Mouse (Mus musculus): ENCODE data around the gene Map3k11. TPM values are rescaled to one million over a fixed set of nuclear protein-coding genes. Genes with fewer than 3 reads are reported as not detected.

Map3k11 gene
- polyA plus RNA-seq, 1 experiment from 2014 or later, result 16.9 TPM

DNA sequence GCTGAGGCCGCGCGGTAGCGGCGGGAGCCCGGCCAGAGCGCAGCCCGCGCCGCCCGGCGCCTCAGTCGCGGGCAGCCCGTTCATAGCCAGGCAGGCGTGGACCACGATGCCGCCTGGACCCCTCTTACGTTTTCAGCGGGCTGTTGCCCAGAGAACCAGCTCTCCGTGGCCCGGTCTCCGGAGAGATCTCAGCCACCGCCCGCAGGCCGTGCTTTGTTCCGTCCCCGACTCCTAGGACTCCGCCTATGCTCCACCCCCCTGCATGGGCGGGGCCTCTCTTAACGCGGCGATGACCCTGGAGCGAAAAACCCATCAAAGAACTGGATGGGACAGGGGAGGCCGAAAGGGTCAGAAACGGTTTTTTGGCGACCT, 40.9 kb downstream of the Map3k11 start, which contains the start of gene Fam89b:
Gene Fam89b, minus strand, starts transcription at position 210 of the 372 bp plus-strand sequence.
- peak within 1 kb of the TSS; percentile 92 for H3K27ac ChIP-seq (ENCODE audit: low read depth, low read length)
- H3K36me3 ChIP-seq (ENCODE audit: control insufficient read depth, insufficient read depth, low read length), result no peaks in the 10 kb centered on the region
- peak within 1 kb of the TSS; percentile 99 for H3K9ac ChIP-seq (ENCODE audit: low read depth, low read length)
- peak within 1 kb of the TSS; percentile 93 for H3K4me2 ChIP-seq
- H3K27me3 ChIP-seq (ENCODE audit: control insufficient read depth, insufficient read depth, low read length), result no peaks in the 10 kb centered on the region
- H3K4me1 ChIP-seq (ENCODE audit: control insufficient read depth, insufficient read depth, low read length), result peaks cover 40% of the 10 kb centered on the region
- H3K4me3 ChIP-seq (ENCODE audit: low read depth, low read length), result peak within 1 kb of the TSS; percentile 97
- peak; percentile 58; the same call in 1 of the 2 replicates for ATAC-seq (replicated peaks; ENCODE audit: insufficient number of reproducible peaks, low FRiP score, low TSS enrichment)
- under 1% methylated on average over 37 of the region's 37 CpGs for WGBS (ENCODE audit: insufficient replicate concordance)
- no peaks in the 10 kb centered on the region for H3K9me3 ChIP-seq (replicated peaks; ENCODE audit: control insufficient read depth, low read length)

DNA sequence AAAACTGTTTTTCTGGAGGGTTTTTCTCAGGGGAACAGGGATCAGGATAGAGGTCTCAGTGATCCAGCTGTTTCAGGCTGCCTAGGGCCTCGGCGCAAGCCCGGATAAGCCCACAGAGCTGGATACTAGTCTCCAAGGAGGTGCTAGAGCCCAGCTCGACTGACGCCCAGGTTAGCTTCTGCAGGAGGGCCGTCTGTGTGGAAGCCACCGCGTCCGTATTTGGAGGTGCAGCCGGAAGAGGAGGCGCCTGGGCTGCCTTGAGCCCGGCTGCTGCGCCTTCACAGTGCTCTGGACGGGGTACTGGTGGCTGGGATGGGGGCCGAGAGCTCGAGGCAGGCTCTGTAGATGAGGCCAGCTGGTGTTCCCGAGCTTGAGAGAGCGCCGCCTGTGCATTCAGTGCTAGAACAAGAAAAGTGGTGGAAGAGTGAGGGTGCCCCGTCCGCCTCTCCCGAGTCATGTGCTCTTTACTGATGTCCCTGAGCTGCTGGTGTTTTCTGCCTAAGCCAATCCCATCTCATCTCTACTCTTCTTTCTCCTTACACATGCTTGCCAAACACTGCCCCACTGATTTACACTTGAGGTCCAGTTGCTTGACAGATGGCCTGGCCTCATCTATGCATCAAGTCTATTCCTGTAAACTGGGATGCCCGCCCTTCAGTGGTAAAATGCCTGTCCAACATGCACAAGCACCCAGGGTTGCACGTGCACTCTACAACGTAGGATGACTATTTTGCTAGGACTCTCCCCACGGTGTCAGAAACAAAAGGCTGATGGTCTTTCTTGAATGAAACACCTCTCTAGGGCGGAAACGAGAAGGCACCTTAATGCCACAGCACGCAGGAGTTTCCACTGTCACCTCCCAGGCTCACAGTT, 42.0 kb downstream of the Map3k11 start:
- no peaks in the 10 kb centered on the region for H3K9me3 ChIP-seq (replicated peaks; ENCODE audit: control insufficient read depth, low read length)
- H3K36me3 ChIP-seq (ENCODE audit: control insufficient read depth, insufficient read depth, low read length), result no peaks in the 10 kb centered on the region
- peak overlapping the region; percentile 67 for H3K4me3 ChIP-seq (ENCODE audit: low read depth, low read length)
- peaks cover 37% of the 10 kb centered on the region for H3K4me1 ChIP-seq (ENCODE audit: control insufficient read depth, insufficient read depth, low read length)
- H3K27me3 ChIP-seq (ENCODE audit: control insufficient read depth, insufficient read depth, low read length), result no peaks in the 10 kb centered on the region
- 75% methylated on average over 29 of the region's 29 CpGs for WGBS (ENCODE audit: insufficient replicate concordance)
- H3K27ac ChIP-seq (ENCODE audit: low read depth, low read length), result no peak overlapping the region
- peak overlapping the region; percentile 78 for H3K9ac ChIP-seq (ENCODE audit: low read depth, low read length)
- H3K4me2 ChIP-seq, result peak overlapping the region; percentile 87
- ATAC-seq (replicated peaks; ENCODE audit: insufficient number of reproducible peaks, low FRiP score, low TSS enrichment), result no peak

DNA sequence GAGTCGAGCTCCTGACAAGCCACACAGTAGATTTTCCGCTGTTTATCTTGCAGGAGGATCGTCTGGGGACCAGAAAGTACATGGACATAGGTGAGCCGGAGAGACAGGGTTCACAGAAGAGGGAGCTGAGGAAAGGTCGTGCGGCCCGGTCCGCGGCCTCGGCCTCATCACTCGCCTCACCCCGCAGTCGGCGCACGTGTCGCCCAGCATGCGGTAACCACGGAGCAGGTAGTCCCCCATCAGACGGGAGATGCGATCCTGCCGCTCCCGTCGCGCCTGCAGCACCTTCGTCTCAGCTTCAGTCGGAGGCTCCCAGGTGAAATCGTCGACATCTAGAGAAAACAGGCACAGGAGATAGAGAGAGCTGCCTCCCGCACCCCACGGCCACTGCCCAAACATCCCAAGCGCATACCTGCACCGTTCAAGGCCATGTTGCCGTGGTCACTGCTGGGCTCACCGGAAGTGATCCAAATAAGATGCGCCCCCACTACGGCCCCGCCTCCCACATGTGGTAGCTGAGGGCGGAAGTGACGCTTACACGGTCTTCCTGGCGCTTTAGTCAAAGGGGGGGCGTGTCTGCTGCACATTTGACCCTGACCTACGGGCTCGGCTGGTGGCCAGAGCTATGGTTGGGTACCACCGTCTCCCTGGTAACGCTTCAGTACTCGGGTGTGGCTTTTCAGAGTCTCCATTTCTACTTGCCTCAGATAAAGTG, 42.9 kb downstream of the Map3k11 start:
- Histone ChIP-seq H3K27ac (ENCODE audit: low read depth, low read length) (peak overlapping the region; percentile 60), H3K27me3 (ENCODE audit: control insufficient read depth, insufficient read depth, low read length) (no peaks in the 10 kb centered on the region), H3K36me3 (ENCODE audit: control insufficient read depth, insufficient read depth, low read length) (no peaks in the 10 kb centered on the region), H3K9me3 (replicated peaks; ENCODE audit: control insufficient read depth, low read length) (no peaks in the 10 kb centered on the region), H3K4me1 (ENCODE audit: control insufficient read depth, insufficient read depth, low read length) (peaks cover 36% of the 10 kb centered on the region), H3K4me3 (ENCODE audit: low read depth, low read length) (peak overlapping the region; percentile 67), H3K4me2 (peak overlapping the region; percentile 87), H3K9ac (ENCODE audit: low read depth, low read length) (peak overlapping the region; percentile 78)
- peak; percentile 76 for ATAC-seq (replicated peaks; ENCODE audit: insufficient number of reproducible peaks, low FRiP score, low TSS enrichment)
- WGBS (ENCODE audit: insufficient replicate concordance), result under 1% methylated on average over 47 of the region's 47 CpGs

DNA sequence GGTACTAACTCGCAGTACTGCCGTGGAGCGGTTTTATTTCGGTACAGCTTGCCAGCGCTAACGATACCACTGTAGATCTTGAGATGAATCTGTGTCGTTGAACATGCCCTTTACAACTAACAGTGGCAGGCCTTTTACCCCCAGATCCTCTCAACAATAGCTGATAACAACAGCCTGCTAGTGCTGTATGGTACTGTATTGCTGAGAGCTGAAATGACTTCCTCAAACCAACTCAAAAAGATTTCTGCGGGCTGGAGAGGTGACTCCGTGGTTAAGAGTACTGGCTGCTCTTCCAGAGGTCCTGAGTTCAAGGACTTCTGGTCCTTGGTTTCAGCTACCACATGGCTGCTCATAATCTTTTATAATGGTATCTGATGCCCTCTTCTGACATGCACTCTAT, 45.8 kb downstream of the Map3k11 start:
- H3K9ac ChIP-seq (ENCODE audit: low read depth, low read length), result no peak overlapping the region
- H3K27me3 ChIP-seq (ENCODE audit: control insufficient read depth, insufficient read depth, low read length), result peaks cover 1% of the 10 kb centered on the region
- no peak overlapping the region for H3K4me2 ChIP-seq
- H3K27ac ChIP-seq (ENCODE audit: low read depth, low read length), result no peak overlapping the region
- no peak for ATAC-seq (replicated peaks; ENCODE audit: insufficient number of reproducible peaks, low FRiP score, low TSS enrichment)
- WGBS (ENCODE audit: insufficient replicate concordance), result 74% methylated on average over 9 of the region's 9 CpGs
- H3K4me3 ChIP-seq (ENCODE audit: low read depth, low read length), result no peak overlapping the region
- no peaks in the 10 kb centered on the region for H3K36me3 ChIP-seq (ENCODE audit: control insufficient read depth, insufficient read depth, low read length)
- H3K4me1 ChIP-seq (ENCODE audit: control insufficient read depth, insufficient read depth, low read length), result peaks cover 14% of the 10 kb centered on the region
- no peaks in the 10 kb centered on the region for H3K9me3 ChIP-seq (replicated peaks; ENCODE audit: control insufficient read depth, low read length)

DNA sequence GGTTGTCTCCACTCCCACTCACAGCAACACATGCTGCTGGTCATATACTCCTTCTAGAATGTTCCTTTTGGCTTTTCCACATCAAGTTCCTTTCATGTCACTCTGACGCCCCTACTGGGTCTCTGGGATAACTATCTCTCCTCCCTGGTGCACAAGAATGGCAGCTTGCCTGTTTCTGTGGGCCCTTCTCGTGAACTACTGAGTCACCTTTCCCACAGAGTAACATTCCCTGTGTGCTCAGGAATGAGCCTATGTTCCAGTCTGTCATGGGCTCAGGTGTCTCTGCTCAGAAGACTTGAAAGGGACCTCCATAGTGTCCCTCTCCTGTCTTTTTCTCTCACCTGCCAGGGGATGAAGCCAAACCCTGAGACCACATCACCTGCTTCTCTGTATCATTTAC, 50.9 kb downstream of the Map3k11 start:
- Histone ChIP-seq H3K4me3 (ENCODE audit: low read depth, low read length) (no peak overlapping the region), H3K27me3 (ENCODE audit: control insufficient read depth, insufficient read depth, low read length) (peaks cover 28% of the 10 kb centered on the region), H3K9me3 (replicated peaks; ENCODE audit: control insufficient read depth, low read length) (no peaks in the 10 kb centered on the region), H3K4me1 (ENCODE audit: control insufficient read depth, insufficient read depth, low read length) (peaks cover 12% of the 10 kb centered on the region), H3K36me3 (ENCODE audit: control insufficient read depth, insufficient read depth, low read length) (no peaks in the 10 kb centered on the region), H3K4me2 (no peak overlapping the region), H3K9ac (ENCODE audit: low read depth, low read length) (no peak overlapping the region), H3K27ac (ENCODE audit: low read depth, low read length) (no peak overlapping the region)
- WGBS (ENCODE audit: insufficient replicate concordance), result 38% methylated on average over 2 of the region's 2 CpGs
- ATAC-seq (replicated peaks; ENCODE audit: insufficient number of reproducible peaks, low FRiP score, low TSS enrichment), result no peak

DNA sequence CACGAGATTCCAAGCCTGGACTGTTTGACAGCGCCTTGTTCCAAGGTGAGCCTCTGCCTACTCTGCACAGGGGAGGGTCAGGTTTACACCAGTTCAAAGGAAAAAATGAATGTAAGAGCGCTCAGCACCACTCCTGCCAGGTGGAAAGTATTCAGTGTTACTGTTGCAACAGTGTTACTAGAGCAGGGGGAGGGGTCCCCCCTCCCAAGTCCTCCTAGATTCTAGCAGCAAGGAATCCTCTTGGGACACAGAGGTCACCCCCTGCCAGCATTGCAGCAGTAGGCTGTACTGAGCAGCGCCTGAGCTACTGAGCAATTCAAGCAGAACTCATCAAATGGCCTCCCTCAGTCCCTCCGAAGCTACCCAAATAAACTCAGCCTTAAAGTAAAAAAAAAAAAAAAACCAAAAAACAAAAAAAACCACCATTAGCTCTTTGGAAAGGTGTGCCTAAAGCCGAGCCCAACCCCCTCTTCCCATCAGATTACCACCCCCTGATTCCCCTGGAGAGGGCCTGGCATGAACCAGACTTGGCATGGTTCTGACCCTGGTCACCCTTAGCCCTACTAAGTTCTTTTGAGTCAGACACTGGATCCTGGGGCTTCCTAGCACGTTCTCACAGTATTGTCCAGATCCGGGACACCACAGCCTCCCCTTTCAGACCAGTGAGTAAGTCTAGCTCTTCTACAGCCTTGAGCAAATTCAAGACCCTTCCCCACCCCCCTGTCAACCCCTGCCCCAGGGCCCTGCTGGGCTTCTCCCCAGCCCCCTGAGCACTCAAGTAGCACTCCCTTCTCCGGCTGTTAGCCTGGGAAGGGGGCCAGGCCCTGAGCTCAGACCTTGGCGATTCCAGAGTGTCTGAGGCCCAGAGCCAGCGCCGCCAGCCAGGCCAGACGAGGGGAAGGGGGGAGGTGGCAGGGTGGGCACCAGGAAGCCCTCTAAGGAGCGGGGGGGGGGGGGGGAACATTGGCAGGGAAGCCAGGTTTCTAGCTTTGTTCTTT, 52.1 kb downstream of the Map3k11 start, which contains the start of gene Ltbp3:
Gene Ltbp3, plus strand, starts transcription at position 585 of the 998 bp plus-strand sequence.
- 26% methylated on average over 13 of the region's 14 CpGs for WGBS (ENCODE audit: insufficient replicate concordance)
- H3K27me3 ChIP-seq (ENCODE audit: control insufficient read depth, insufficient read depth, low read length), result peaks cover 39% of the 10 kb centered on the region
- H3K4me1 ChIP-seq (ENCODE audit: control insufficient read depth, insufficient read depth, low read length), result peaks cover 15% of the 10 kb centered on the region
- peak within 1 kb of the TSS; percentile 77 for H3K4me2 ChIP-seq
- no peaks in the 10 kb centered on the region for H3K9me3 ChIP-seq (replicated peaks; ENCODE audit: control insufficient read depth, low read length)
- H3K36me3 ChIP-seq (ENCODE audit: control insufficient read depth, insufficient read depth, low read length), result no peaks in the 10 kb centered on the region
- ATAC-seq (replicated peaks; ENCODE audit: insufficient number of reproducible peaks, low FRiP score, low TSS enrichment), result peak; percentile 18; the same call in 1 of the 2 replicates
- H3K27ac ChIP-seq (ENCODE audit: low read depth, low read length), result peak within 1 kb of the TSS; percentile 82
- peak within 1 kb of the TSS; percentile 84 for H3K9ac ChIP-seq (ENCODE audit: low read depth, low read length)
- H3K4me3 ChIP-seq (ENCODE audit: low read depth, low read length), result peak within 1 kb of the TSS; percentile 66

DNA sequence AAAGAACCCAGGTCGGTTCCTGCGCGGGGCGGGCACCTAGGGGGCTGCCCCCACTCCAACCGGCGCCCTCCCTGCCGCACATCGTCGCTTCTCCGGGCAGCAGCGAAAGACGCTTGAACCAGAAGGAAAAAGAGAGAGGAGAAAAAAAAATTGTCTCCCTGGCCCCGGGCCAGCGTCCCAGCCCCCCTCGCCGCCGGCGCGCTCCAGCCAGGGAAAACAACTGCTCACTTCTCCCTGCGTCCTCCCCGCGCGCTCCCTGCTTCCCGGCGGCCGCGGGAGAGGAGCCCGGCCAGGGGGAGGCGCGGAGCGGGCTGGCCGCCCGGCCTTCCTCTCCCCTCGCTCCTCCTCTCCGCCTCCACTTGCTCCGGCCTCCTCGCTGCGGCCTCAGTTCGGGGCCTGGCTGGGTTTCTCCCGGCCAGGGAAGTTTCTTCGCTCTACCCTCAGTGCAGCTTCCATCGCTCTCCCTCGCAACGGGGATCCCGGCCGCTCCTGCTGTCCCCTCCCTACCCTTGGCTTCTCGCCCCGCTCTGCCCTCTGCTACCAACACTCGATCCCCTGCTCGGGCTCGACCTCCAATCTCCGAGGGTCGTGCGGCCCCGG, 53.2 kb downstream of the Map3k11 start:
- Histone ChIP-seq H3K27ac (ENCODE audit: low read depth, low read length) (peak overlapping the region; percentile 82), H3K9ac (ENCODE audit: low read depth, low read length) (peak overlapping the region; percentile 84), H3K4me1 (ENCODE audit: control insufficient read depth, insufficient read depth, low read length) (peaks cover 25% of the 10 kb centered on the region), H3K36me3 (ENCODE audit: control insufficient read depth, insufficient read depth, low read length) (no peaks in the 10 kb centered on the region), H3K4me2 (peak overlapping the region; percentile 77), H3K4me3 (ENCODE audit: low read depth, low read length) (peak overlapping the region; percentile 66), H3K9me3 (replicated peaks; ENCODE audit: control insufficient read depth, low read length) (no peaks in the 10 kb centered on the region), H3K27me3 (ENCODE audit: control insufficient read depth, insufficient read depth, low read length) (peaks cover 51% of the 10 kb centered on the region)
- ATAC-seq (replicated peaks; ENCODE audit: insufficient number of reproducible peaks, low FRiP score, low TSS enrichment), result 0 out of 2 replicates have a peak, but pooled peaks have one; percentile 22
- under 1% methylated on average over 44 of the region's 55 CpGs for WGBS (ENCODE audit: insufficient replicate concordance)

Data from heart, embryonic 11.5 days (tissue).